Mouse (Mus musculus) intestine, embryonic 15.5 days (tissue): ENCODE measurements around the gene Unc45a. TPM values are rescaled to one million over a fixed set of nuclear protein-coding genes. Genes with fewer than 3 reads are reported as not detected.

Source experiments
- ATAC-seq: fragments of 200-750 bp; cut with Nextera tagmentation; 2 replicates; pipeline ENCODE4 v1.8.0; 2017; ENCODE audit warnings: moderate TSS enrichment, moderate library complexity
- H3K27ac ChIP-seq: fragments of 300-500 bp; sonication (generic); 2 replicates; pipeline ENCODE4 v1.5.1; 2015; ENCODE audit warnings: mild to moderate bottlenecking, inconsistent platforms
- H3K27me3 ChIP-seq: fragments of 300-500 bp; sonication (generic); replicated peaks from 2 replicates; pipeline ENCODE4 v1.6.1; 2015; ENCODE audit warnings: inconsistent platforms
- H3K36me3 ChIP-seq: fragments of 300-500 bp; sonication (generic); 2 replicates; pipeline ENCODE4 v1.6.1; 2015; ENCODE audit warnings: inconsistent platforms
- H3K4me1 ChIP-seq: fragments of 300-500 bp; sonication (generic); replicated peaks from 2 replicates; pipeline ENCODE4 v1.6.1; 2015; ENCODE audit warnings: inconsistent platforms
- H3K4me2 ChIP-seq: fragments of 300-500 bp; sonication (generic); replicated peaks from 2 replicates; pipeline ENCODE4 v1.6.1; 2015; ENCODE audit warnings: mild to moderate bottlenecking, inconsistent platforms
- H3K4me3 ChIP-seq: fragments of 300-500 bp; sonication (generic); replicated peaks from 2 replicates; pipeline ENCODE4 v1.5.1; 2015; ENCODE audit warnings: inconsistent platforms
- H3K9ac ChIP-seq: fragments of 300-500 bp; sonication (generic); 2 replicates; pipeline ENCODE4 v1.6.1; 2015; ENCODE audit warnings: inconsistent platforms
- H3K9me3 ChIP-seq: fragments of 300-500 bp; sonication (generic); 2 replicates; pipeline ENCODE4 v1.6.1; 2016; ENCODE audit warnings: inconsistent platforms
- WGBS: fragments of 180-500 bp; shearing (Covaris S2); methylation state at CpG from one replicate; pipeline ENCODE4 v1.1.7; 2015; 5-methylcytosine and 5-hydroxymethylcytosine counted together
- polyA plus RNA-seq: library from polyadenylated mRNA; unstranded; fragments of >200 nt; fragmentation: Nextera tagmentation; extraction: Ambion mirVana; gene quantifications from 2 replicates; pipeline ENCODE4 v1.2.1, GENCODE M21; 2015

The Unc45a gene
- polyA plus RNA-seq, 1 experiment from 2014 or later, result 37.6 TPM

- H3K4me3 ChIP-seq, result no peak overlapping the region
- H3K36me3 ChIP-seq, result peaks cover 19% of the 10 kb centered on the region
- WGBS, result 80% methylated on average over 19 of the region's 19 CpGs
- no peak overlapping the region for H3K4me2 ChIP-seq
- H3K9me3 ChIP-seq, result no peaks in the 10 kb centered on the region
- H3K27me3 ChIP-seq, result no peaks in the 10 kb centered on the region
- no peak for ATAC-seq
- peaks cover 7% of the 10 kb centered on the region; the same call in 1 of the 2 replicates for H3K4me1 ChIP-seq
- no peak overlapping the region for H3K9ac ChIP-seq
- H3K27ac ChIP-seq, result no peak overlapping the region
Observed at GRCm38 (mm10) chr7:80319846-80320496, 20.8 kb downstream of the Unc45a start.

GRCm38 (mm10) chr7:80318670-80319069 is 22.1 kb downstream of the Unc45a start:
- no peak overlapping the region for H3K4me2 ChIP-seq
- no peaks in the 10 kb centered on the region for H3K9me3 ChIP-seq
- WGBS, result 89% methylated on average over 4 of the region's 4 CpGs
- peaks cover 31% of the 10 kb centered on the region for H3K36me3 ChIP-seq
- no peak overlapping the region for H3K9ac ChIP-seq
- 0 out of 2 replicates have a peak, but pooled peaks cover 6% of the 10 kb centered on the region for H3K4me1 ChIP-seq
- ATAC-seq, result no peak
- H3K4me3 ChIP-seq, result no peak overlapping the region
- H3K27ac ChIP-seq, result no peak overlapping the region
- H3K27me3 ChIP-seq, result no peaks in the 10 kb centered on the region

GRCm38 (mm10) chr7:80317439-80318115 is 23.2 kb downstream of the Unc45a start:
- Histone ChIP-seq H3K4me1 (no peaks in the 10 kb centered on the region), H3K9me3 (no peaks in the 10 kb centered on the region), H3K27me3 (no peaks in the 10 kb centered on the region), H3K36me3 (peaks cover 40% of the 10 kb centered on the region), H3K4me2 (no peak overlapping the region), H3K27ac (no peak overlapping the region), H3K9ac (no peak overlapping the region), H3K4me3 (no peak overlapping the region)
- 61% methylated on average over 1 of the region's 1 CpGs for WGBS
- no peak for ATAC-seq

GRCm38 (mm10) chr7:80315733-80316132 is 25.1 kb downstream of the Unc45a start:
- Histone ChIP-seq H3K27ac (no peak overlapping the region), H3K4me2 (no peak overlapping the region), H3K36me3 (peaks cover 52% of the 10 kb centered on the region), H3K27me3 (no peaks in the 10 kb centered on the region), H3K4me3 (no peak overlapping the region), H3K4me1 (no peaks in the 10 kb centered on the region), H3K9ac (no peak overlapping the region), H3K9me3 (no peaks in the 10 kb centered on the region)
- no peak for ATAC-seq
- 89% methylated on average over 2 of the region's 2 CpGs for WGBS

- peaks cover 76% of the 10 kb centered on the region for H3K36me3 ChIP-seq
- H3K4me3 ChIP-seq, result no peak overlapping the region
- H3K27ac ChIP-seq, result no peak overlapping the region
- no peak overlapping the region for H3K4me2 ChIP-seq
- H3K9me3 ChIP-seq, result no peaks in the 10 kb centered on the region
- no peak overlapping the region for H3K9ac ChIP-seq
- no peaks in the 10 kb centered on the region for H3K4me1 ChIP-seq
- 81% methylated on average over 7 of the region's 7 CpGs for WGBS
- no peaks in the 10 kb centered on the region for H3K27me3 ChIP-seq
- ATAC-seq, result no peak
Observed at GRCm38 (mm10) chr7:80310771-80311170, 30.0 kb downstream of the Unc45a start.

- ATAC-seq, result no peak
- H3K9me3 ChIP-seq, result no peaks in the 10 kb centered on the region
- H3K4me1 ChIP-seq, result no peaks in the 10 kb centered on the region
- no peak overlapping the region for H3K4me3 ChIP-seq
- H3K27ac ChIP-seq, result no peak overlapping the region
- H3K4me2 ChIP-seq, result no peak overlapping the region
- H3K36me3 ChIP-seq, result peaks cover 73% of the 10 kb centered on the region
- H3K27me3 ChIP-seq, result no peaks in the 10 kb centered on the region
- 87% methylated on average over 3 of the region's 3 CpGs for WGBS
- H3K9ac ChIP-seq, result no peak overlapping the region
Observed at GRCm38 (mm10) chr7:80307766-80308165, 33.0 kb downstream of the Unc45a start.

GRCm38 (mm10) chr7:80301522-80301921 is 39.3 kb downstream of the Unc45a start:
- WGBS, result 87% methylated on average over 2 of the region's 2 CpGs
- Histone ChIP-seq H3K27ac (no peak overlapping the region), H3K9ac (no peak overlapping the region), H3K9me3 (no peaks in the 10 kb centered on the region), H3K4me1 (peaks cover 3% of the 10 kb centered on the region; the same call in 1 of the 2 replicates), H3K27me3 (no peaks in the 10 kb centered on the region), H3K4me3 (no peak overlapping the region), H3K4me2 (no peak overlapping the region), H3K36me3 (peaks cover 47% of the 10 kb centered on the region)
- ATAC-seq, result no peak

GRCm38 (mm10) chr7:80299568-80299967 is 41.2 kb downstream of the Unc45a start:
- WGBS, result 79% methylated on average over 3 of the region's 3 CpGs
- Histone ChIP-seq H3K27me3 (no peaks in the 10 kb centered on the region), H3K36me3 (peaks cover 31% of the 10 kb centered on the region), H3K9me3 (no peaks in the 10 kb centered on the region), H3K4me1 (peaks cover 3% of the 10 kb centered on the region; the same call in 1 of the 2 replicates), H3K4me3 (no peak overlapping the region), H3K4me2 (no peak overlapping the region), H3K27ac (no peak overlapping the region), H3K9ac (no peak overlapping the region)
- no peak for ATAC-seq

GRCm38 (mm10) chr7:80298754-80299153 is 42.1 kb downstream of the Unc45a start:
- Histone ChIP-seq H3K36me3 (peaks cover 24% of the 10 kb centered on the region), H3K9me3 (no peaks in the 10 kb centered on the region), H3K27me3 (no peaks in the 10 kb centered on the region), H3K27ac (no peak overlapping the region), H3K4me2 (no peak overlapping the region), H3K9ac (no peak overlapping the region), H3K4me1 (peaks cover 3% of the 10 kb centered on the region; the same call in 1 of the 2 replicates), H3K4me3 (no peak overlapping the region)
- WGBS, result 88% methylated on average over 4 of the region's 4 CpGs
- ATAC-seq, result no peak

- peaks cover 16% of the 10 kb centered on the region for H3K36me3 ChIP-seq
- ATAC-seq, result no peak
- H3K9me3 ChIP-seq, result no peaks in the 10 kb centered on the region
- 87% methylated on average over 3 of the region's 3 CpGs for WGBS
- H3K4me3 ChIP-seq, result no peak overlapping the region
- H3K27me3 ChIP-seq, result no peaks in the 10 kb centered on the region
- H3K4me1 ChIP-seq, result peaks cover 3% of the 10 kb centered on the region; the same call in 1 of the 2 replicates
- H3K9ac ChIP-seq, result no peak overlapping the region
- H3K4me2 ChIP-seq, result no peak overlapping the region
- no peak overlapping the region for H3K27ac ChIP-seq
Observed at GRCm38 (mm10) chr7:80297041-80297440, 43.8 kb downstream of the Unc45a start.

GRCm38 (mm10) chr7:80296462-80296861 is 44.3 kb downstream of the Unc45a start:
- no peaks in the 10 kb centered on the region for H3K9me3 ChIP-seq
- no peak overlapping the region for H3K4me3 ChIP-seq
- no peak overlapping the region for H3K9ac ChIP-seq
- ATAC-seq, result no peak
- WGBS, result 89% methylated on average over 6 of the region's 6 CpGs
- 0 out of 2 replicates have a peak overlapping the region, but pooled peaks have one; percentile 64 for H3K4me2 ChIP-seq
- no peak overlapping the region for H3K27ac ChIP-seq
- peaks cover 10% of the 10 kb centered on the region; the same call in 1 of the 2 replicates for H3K36me3 ChIP-seq
- H3K4me1 ChIP-seq, result peaks cover 3% of the 10 kb centered on the region; the same call in 1 of the 2 replicates
- no peaks in the 10 kb centered on the region for H3K27me3 ChIP-seq

GRCm38 (mm10) chr7:80294764-80295648 is 45.8 kb downstream of the Unc45a start:
- H3K27me3 ChIP-seq, result no peaks in the 10 kb centered on the region
- H3K36me3 ChIP-seq, result 0 out of 2 replicates have a peak, but pooled peaks cover 9% of the 10 kb centered on the region
- peak overlapping the region; percentile 55 for H3K9ac ChIP-seq
- 6% methylated on average over 37 of the region's 37 CpGs for WGBS
- H3K4me1 ChIP-seq, result peaks cover 3% of the 10 kb centered on the region; the same call in 1 of the 2 replicates
- H3K9me3 ChIP-seq, result no peaks in the 10 kb centered on the region
- peak overlapping the region; percentile 64 for H3K4me2 ChIP-seq
- ATAC-seq, result peak; percentile 74
- H3K27ac ChIP-seq, result peak overlapping the region; percentile 78
- H3K4me3 ChIP-seq, result peak overlapping the region; percentile 66
